Mouse (Mus musculus): ENCODE results near the gene Cdc42bpg.

DNA sequence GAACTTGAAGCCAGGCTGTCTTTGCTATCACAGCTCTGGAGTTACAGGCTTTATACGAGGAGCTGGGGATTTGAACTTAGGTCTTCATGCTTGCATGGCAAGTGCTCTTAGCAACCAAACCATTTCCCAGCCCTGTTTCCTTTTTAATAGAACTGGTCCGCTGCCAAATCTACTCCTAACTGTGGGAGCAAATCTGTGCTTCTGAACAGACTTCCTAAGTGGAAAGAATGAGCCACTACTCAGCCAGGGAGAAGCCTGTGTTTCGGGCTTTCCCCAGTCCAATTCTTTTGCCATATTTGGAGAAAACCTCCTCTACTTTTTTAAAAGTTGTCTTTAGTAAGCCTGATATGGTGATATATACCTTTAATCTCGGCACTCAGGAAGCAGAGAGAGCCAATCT is 33.5 kb upstream of the Cdc42bpg start:
- no peak for TF ChIP-seq CTCF (IDR thresholded peaks at IDR 0.05; ENCODE audit: low read depth, low read length)
- no peak for TF ChIP-seq POLR2A (IDR thresholded peaks at IDR 0.05; ENCODE audit: borderline replicate concordance, low read depth, low read length)
